Mouse (Mus musculus) spleen, postnatal 4 days (tissue): ENCODE data around the gene Gpha2.
A peak's percentile ranks its signal among the peaks of the same experiment; 100 is the strongest.

Experiments used
- DNase-seq, 2 experiments: peaks; one replicate each; pipeline ENCODE4 v3.0.0; 2022; ENCODE audit warnings: low spot score in 2 of 2

Gpha2 gene

DNA sequence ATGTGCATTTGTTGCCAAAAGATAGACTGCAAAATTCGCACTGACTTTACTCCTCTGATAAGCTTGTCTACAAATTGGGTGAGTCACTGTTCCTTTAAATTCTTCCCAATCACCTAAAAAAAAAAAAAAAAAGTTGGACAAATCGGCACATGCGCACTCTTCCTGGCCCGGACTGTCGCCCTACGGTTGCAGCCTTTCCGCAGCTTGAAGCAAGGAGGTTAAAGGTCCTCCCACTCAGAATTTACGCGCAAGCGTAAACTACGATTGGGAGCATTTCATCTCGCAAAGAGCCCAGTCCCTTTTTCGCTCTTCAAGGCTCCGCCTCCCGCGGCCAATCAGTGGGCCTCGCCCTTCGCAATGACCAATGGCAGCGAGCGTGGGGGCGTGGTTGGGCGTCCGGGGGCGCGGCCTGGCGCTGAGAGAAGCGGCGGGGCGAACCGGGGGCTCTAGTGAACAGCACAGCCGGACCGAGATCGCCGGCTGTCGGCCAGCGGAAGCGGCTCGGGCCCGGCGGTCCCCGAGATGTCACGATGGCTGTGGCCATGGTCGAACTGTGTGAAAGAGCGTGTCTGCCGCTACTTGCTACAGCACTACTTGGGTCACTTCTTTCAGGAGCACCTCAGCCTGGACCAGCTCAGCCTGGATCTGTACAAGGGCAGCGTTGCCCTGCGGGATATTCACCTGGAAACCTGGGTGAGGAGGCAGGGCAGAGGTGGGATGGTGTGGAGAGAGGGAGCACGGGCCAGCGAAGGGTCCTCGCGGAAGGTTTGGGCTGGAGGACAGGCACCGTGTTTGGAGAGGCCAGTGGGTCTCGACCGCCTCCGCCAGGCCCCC is 15.3 kb downstream of the Gpha2 start, which contains the start of gene Atg2a:
Atg2a (plus strand) TSS at position 395 of the 834 bp plus-strand sequence.
- peak; percentile 99 for DNase-seq

DNA sequence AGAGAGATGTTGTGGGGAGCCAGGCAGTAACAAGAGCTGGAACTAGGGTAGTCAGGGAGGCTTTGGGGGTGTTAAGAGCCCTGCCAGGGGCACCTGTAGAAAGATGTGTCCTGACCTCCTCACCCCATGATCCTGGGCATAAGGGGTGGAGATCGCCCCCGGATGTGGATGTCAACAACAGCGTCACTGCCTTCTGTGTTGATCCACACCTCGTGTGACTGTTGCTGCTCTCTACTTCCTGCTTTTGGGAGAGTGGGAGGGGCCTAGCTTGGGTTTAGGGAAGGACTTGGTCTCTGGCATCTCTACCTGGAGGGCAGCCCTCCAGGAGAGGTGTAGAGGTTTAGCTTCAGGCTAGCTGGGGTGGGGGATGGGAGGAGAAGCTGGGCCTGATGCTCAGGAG is 16.1 kb downstream of the Gpha2 start:
- DNase-seq = peak; percentile 71 to 83

DNA sequence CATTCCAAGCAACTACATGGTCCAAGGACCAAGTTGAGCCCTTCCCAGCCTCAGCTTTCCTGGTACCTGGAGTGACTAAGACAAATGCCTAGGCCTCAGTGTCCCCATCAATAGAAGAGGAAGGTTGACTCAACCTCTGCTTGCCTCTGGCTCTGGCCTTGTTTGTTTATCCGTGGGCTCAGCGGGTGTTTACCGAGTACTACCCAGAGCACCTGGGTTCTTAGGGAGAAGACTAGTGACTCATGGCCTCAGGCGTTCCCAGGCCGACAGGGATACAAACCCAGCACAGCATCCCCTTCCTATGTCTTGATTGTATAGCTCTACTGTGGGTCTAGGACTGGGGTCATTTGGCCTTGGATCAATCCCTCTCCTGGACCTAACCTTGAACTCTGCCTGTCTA is 17.0 kb downstream of the Gpha2 start:
- no peak for DNase-seq

DNA sequence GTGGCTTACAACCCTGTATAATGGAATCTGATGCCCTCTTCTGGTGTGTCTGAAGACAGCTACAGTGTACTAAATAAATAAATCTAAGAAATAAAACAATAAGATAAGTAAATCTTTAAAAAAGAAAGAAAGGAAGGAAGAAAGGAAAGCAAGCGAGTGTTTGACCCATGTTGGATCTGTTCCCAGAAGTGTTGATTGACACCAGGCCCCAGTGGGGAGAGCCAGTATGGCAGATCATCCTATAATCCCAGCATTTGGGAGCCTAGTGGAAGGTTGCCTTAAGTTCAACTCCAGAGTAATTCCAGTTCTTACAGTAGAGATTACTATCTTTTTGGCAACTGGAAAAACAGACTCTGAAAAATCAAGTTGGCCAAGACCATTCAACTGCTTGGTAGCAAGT is 19.6 kb downstream of the Gpha2 start:
- no peak for DNase-seq

DNA sequence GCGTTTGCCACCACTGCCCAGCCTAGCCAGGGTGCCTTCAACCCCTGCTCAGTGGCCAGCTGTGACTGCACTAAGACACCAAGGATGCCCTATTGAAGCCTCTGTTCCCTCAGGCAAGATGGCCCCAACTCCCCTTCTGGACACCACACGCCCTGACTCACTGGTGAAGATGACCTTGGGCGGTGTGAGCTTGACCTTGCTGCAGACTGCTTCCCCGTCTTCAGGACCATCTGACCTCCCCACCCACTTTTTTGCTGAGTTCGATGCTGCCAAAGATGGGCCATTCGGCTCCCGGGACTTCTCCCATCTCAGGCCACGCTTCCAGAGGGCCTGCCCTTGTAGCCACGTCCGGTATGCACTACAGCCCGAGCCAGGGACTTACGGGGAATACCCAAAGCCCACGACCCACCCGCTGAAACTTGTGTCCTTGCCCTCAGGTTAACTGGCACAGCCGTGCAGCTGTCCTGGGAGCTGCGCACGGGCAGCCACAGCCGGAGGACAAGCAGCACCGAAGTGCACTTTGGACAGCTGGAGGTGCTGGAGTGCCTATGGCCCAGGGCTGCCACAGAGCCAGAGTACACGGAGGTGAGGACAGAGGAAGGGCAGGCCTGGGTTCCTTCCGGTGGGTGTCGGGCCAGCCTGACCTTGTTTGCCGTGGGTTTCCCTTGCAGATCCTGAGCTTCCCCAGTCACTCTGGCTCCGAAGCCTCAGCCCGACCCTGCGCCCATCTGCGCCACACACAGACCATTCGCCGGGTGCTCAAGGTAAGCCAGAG is 21.5 kb downstream of the Gpha2 start:
- no peak for DNase-seq

DNA sequence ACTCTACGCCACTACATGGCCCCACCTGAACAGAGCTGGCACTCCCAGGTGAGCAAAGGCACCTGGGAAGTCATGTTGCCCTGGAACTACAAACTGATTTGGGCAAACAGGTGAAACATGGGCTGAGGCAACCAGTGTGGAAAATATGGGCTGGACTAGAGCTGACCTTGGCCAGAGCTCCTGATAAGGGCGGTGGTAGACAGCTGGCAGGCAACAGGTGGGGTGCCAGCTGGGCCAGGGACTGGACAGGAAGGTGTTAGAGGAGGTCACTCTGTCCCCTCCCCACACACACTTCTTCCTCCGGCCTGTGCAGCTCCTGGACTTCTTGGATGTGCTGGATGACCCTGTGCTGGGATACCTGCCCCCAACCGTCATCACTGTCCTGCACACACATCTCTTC is 26.8 kb downstream of the Gpha2 start:
- no peak for DNase-seq

DNA sequence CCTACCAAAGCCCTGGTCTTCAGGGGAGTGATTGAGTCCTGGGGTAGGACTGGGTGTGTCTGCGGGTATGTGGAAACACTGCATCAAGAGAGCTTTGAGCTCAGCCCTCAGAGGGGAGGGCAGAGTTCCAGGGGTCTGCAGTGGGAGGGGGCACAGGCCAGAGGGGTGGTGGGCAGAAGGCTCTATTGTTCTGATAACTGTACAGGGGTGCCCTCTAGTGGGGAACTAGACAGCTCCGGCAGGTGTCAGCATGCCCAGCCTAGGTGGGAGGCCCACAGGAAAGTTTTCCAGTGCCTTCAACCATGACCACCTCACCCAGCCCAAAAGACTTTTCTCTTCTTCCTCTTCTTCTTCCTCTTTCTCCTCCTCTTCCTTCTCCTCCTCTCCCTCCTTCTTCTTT is 34.2 kb downstream of the Gpha2 start:
- no peak for DNase-seq

DNA sequence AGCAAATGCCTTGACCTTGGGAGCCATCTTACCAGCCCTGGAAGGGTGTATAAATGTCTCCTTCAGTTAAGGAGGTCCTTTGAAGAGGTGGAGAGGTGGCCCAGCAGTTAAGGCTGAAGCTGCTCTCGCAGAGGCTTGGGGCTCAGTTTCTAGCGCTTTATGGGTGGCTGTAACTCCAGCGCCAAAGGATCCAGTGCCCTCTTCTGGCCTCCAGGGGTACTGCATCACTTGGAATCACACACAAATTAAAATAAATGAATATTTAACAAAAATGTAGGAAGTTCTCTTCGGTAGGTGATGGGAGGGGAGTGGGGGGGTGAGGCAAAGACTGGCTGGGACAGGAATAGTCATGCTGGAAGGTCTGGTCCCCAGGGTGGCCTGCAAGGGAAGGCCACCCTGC is 34.8 kb downstream of the Gpha2 start:
- no peak for DNase-seq

DNA sequence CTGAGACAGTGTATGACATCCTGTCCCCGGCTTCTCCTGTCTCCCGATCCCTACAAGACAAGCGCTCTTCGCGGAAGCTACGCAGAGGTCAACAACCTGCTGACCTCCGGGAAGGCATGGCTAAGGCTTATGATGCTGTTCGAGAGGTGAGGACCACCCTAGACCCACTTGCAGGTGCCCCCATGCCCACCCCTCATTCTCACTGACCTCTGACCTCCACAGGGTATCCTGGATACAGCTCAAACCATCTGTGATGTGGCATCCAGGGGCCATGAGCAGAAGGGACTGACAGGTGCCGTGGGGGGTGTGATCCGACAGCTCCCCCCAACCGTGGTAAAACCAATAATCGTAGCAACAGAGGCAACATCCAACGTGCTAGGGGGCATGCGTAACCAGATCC is 35.2 kb downstream of the Gpha2 start:
- no peak for DNase-seq

DNA sequence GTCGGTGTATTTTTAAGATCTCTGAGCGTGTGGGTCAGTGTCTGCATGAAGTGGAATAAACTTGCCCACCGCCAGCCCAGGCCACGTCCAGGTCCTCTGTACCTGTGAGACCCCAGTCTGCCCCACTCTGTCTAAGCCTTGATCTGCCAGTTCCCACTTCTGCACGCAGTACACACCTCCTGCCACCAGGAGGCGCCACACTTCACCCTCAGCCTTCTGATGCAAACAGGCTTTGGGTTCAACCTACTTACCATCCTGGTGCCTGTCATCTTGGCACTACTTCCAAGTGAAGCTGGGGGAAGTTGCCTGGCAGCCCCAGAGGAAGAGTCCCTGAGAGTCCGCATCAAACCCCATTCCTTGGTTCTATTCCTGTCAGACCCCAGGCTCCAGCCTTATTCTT is 36.0 kb downstream of the Gpha2 start:
- DNase-seq = peak; percentile 82 to 96

DNA sequence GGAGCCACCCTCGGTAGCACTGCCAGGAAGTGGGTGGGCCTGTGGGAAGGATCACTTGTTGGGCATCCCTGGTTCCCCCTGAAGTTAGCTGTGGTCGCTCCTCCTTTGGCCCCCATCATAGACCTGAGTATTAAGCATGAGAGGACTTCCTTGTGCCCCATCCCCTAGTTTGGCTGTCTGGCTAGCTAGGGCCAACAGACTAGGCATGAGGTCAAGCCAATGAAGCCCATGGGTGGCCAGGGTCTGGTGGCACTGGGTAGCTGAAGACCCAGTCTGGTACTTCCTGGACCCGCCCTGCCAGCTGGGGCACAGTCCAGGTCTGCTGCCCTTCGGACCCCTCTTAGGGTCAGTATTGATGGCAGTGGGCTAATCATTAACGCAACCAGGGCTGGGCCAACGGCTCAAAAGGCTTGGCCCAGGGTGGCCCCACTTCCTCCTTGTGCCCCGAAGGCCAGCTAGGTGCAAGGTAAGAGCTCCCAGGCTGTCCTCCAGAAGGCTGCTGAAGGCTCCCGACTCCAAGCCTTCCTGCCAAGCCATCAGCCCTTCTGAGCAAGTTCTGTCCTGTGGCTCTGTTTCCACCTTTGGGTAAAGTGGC is 36.8 kb downstream of the Gpha2 start:
- DNase-seq = no peak

DNA sequence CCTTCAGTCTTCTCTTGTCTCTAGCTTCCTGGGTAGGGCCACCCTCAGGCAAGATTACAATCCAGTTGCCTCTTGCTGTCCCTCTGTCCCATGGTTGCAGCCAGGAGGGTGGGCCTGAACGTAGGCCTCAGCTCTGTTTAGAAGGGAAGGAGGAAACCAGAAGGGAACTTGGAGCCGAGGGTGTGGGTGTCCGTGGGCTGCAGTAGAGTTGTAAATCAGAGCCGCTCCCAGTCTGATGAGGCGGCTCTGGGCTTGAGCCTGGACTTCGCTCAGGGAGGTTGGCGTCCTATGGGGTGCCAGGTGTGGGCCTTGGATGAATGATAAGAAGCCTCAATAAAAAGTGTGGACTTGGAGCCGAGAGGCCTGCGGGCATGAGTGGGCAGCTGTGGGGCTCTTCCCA is 38.0 kb downstream of the Gpha2 start:
- no peak for DNase-seq

DNA sequence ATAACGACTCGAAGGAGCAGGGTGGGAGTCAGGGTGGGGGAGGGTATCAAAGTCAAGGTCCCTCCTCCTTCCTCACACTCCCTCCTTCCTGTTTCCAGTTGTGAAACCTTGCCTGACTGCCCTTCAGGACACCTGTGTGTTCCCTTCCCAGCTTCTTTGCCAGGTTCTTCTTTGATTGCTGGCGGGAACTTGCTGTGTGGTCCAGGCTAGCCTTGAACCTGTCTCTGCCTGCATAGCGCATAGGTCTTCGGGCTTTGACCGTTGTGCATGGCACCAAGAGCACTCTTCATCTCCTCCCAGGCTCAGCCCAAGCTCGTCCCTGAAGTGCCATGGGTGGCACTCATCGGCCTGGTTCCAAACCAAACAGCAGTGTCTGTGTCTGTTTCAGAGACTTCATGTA is 38.8 kb downstream of the Gpha2 start:
- no peak for DNase-seq

DNA sequence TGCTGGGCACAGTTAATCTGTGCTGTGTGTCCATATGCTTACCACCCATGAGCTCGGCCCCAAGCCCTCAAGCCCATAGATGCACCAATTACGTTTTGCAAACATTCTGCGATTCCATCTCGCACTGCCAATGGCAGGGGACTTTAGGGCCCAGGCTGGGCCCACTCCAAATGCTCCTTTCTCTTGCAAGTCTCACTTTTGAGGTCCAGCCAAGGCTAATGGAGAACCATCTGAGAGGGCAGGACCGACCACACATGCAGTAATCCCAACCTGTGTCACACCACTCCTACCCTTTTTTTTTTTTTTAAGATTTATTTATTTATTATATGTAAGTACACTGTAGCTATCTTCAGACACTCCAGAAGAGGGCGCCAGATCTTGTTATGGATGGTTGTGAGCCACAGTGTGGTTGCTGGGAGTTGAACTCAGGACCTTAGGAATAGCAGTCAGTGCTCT is 39.6 kb downstream of the Gpha2 start:
- DNase-seq = no peak

DNA sequence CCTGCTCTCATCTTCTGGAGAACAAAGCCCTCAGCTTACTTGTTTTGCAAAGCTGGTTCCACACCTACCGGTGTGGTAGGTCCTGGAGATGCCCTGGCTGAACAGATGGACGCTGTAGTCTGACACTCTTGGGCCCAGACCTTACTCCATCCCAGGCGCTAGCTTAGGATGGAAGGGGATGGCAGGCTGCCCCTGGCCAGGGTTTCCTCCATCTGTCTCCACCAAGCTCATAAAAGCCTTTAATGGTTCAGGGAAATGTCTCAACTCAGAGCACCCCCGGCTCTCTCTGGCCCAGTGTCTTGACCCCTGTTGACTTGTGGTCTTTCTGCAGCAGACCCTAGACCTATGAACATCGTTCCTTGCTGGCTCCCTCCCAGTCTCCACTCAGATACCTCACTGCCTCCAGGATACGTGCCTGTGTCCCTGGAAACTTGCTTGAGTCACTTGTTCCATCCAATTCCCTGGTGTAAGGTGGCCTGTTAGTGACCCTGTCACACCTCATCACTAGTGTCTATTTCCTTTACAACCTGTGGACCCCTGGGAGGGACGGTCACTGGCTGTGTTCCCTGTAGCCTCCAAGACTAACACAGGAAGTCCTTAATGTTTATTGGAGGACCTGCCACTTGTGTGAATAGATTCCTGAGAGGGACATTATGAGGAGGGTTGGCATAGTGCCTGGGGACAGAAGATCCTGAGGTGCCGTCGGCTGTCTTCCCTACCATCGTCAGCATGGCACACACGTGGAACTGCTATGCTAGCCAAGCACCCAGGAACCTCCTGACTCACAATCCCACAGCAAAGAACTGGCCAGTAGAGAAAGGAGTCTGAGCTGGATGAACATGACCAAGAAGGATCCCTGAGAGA is 41.4 kb downstream of the Gpha2 start:
- DNase-seq = no peak

DNA sequence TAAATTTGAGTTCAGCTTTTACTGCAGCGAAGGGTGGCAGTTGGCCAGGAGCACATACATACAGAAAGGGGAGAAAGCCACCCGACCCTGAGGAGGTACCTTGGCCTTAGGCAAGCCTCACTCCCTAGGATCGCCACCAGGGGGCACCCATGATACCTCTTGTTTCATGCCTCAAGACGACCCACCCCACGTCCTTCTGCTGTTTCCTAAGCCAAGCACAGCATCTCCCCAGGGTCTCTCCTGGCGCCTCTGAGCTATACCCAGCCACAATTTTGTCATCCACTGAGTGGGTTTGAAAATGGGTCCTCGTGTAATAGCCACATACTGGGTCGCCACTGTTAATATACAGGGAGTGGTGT is 42.0 kb downstream of the Gpha2 start:
- DNase-seq = peak; percentile 88 to 97

DNA sequence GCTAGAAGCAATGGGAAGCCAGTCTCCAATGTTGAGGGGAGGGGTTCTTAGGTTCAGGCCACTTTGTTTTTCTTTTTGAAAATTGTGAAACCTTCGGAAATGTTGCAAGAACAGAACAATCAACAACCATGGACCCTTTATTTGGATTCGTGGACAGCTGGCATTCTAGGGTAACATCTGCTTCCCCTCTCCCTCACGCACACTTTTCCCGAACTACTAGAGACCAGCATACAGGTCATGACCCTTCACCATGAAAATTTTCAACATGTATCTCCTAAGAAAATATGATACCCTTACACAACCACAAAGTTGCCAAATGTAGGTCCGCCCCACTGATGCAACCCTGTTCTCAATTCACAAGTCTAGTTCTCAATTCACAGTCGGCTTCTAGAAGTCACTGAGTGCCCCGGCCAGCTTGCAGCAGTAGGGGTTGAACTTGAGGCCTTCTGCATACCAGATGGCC is 42.5 kb downstream of the Gpha2 start:
- DNase-seq = no peak

DNA sequence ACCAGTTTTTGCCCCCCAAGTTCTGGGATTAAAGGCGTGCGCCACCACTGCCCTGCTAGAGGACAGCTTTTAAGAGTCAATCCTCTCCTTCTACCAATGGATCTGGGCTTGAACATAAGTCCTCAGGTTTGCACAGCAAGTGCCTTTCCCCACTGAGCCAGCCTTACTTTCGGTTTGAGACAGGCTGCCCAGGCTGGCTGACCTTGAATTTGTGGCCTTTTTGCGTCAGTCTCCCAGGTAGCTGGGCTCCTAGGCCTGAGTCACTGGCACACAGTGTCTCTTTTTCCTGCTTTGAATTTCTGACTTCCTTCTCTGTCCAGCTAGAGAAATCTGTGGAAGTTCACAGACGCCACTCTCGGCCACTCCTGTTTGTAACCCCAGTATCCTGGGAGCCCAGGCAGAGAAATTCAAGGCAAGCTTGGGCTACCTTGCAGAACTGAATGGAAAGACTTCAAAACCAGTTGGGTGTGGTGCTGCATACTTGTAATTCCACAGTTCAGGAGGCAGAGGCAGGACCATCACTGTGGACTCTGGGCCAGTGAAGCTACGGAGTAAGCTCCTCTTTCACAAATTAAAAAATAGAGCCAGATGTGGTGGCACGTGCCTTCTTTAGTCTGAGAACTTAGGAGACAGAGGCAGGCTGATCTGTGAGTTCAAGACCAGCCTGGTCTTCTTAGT is 43.8 kb downstream of the Gpha2 start:
- DNase-seq = no peak

DNA sequence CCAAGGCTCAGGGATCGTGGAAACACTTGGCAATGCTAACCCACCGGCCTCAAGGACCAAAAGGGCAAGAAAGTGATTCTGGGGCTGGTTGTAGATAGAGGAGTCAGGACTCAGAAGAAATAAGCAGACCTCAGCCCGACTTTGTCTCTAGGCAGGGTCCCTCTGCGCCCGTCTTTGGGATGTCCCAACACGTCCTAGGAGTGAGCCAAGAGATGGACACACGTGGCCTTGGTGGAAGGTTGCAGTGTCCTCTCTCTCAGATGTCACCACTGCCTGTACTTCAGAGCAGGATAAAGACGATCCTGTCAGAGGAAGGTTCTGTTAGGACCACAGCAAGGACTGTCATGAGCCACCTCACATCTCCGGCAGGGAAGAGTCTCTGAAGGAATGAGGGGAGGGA is 44.5 kb downstream of the Gpha2 start:
- DNase-seq = no peak

DNA sequence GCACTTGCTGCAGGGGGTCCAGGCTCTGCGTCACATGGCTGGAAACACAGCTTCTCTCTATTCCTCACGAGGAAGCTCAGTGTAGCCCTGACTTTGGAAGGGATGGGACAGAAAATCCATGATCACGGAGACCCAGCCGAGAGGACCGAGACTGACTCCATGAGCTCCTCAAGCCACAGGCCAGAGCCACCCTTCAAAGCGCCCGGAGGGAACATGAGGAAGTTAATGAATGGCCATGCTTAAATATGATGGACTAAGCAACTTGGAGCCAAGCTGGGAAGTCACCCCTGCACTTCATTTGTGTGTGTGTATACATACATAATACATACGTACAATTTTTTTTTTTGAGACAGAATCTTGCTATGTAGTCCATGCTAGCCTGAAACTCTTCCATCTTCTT is 45.0 kb downstream of the Gpha2 start:
- no peak for DNase-seq

DNA sequence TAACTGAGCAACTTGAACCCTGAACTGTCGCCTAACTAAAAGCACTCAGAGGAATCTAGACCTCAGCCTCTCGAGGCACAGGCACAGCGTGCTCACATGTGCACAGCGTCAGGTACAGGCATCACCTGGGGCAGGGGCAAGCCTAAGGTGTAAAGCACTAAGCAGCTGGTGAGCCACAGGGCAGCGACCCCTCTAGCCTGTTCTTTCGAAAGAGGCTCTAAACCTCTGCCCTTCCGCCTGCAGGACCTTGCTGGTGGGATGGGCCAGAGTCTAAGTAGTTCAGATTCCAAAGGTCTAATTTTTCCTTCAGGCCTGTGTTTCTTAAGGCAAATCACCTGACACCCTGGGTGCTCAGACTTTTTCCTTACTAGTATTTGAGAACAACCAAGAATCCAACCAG is 45.9 kb downstream of the Gpha2 start:
- no peak for DNase-seq
